Mouse (Mus musculus): Measurements from ENCODE around the gene Olfr937. TPM values are rescaled to one million over a fixed set of nuclear protein-coding genes. Genes with fewer than 3 reads are reported as not detected.

Gene Olfr937
- polyA plus RNA-seq (2017; shearing (Covaris generic)) = not detected

DNA sequence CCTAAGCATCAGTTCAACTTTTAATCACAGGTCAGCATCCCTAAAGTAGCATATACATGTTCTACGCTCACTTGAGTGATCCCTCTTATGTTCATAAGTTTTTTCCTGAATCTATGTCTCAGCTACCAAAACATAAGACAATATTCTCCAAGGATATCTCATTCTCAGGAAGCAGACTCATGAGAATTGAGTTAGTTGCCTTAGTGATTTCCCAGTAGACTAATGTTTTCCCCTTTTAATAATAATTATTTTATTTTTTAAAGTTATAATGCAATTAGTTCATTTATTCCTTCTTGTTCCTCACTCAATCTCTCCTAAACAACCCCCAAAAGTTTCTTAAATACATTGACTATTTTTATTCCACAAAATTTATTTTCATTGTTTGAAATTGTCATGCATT lies at the start of gene Olfr937:
TSS of gene Olfr937 (minus strand) at position 101 of the 400 bp plus-strand sequence.
- ATAC-seq = no peak

DNA sequence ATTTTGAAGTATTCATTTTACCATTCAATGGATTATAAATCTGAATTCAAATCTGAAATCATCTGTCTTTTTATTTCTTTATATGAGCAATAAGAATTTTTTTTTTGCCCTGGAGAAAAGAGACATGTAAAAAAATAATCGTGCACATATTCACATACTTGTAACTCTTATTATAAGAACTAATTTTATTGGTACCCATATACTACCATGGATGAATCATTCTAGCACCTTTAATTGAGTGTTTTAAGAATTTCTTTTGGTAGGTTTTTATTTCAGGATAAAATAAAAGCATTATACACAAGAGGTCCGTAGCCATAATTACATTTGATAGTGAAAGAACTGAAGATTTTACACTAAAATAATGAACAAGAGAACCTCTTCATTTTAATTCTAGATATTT lies 14.0 kb upstream of the Olfr937 start, which contains the start of gene Olfr938:
TSS of gene Olfr938 (minus strand) at position 101 of the 400 bp plus-strand sequence.
- ATAC-seq = no peak

DNA sequence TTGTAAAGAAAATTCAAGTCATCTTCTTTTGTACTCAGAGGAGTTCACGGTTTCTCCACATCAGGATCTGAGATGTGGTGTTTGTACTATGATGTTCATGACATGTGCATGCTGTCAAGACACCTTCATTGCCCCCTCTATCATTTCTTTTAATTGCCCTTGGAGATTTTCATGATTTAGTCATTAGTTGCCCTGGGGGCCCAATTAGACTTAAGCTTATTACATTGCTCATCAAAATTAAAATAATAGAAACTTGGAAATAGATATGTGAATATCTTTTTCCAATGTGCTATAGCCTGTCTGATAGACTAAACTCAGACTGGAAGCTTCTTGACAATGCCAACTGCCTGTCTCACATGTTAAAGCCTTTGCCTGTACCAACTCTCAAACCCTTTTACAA lies 41.5 kb downstream of the Olfr937 start, which contains the start of gene Olfr146:
TSS of gene Olfr146 (minus strand) at position 101 of the 400 bp plus-strand sequence.
- ATAC-seq = no peak

Other genes starting within 250 kb of the Olfr937 start
- not detected for gene Olfr923, start 238.4 kb downstream of the Olfr937 start, polyA plus RNA-seq (2017; shearing (Covaris generic))
- not detected for gene Olfr924, start 220.5 kb downstream of the Olfr937 start, polyA plus RNA-seq (2017; shearing (Covaris generic))
- gene Olfr26, start 209.9 kb downstream of the Olfr937 start, polyA plus RNA-seq (2017; shearing (Covaris generic)) = not detected
- not detected for gene Olfr926, start 187.8 kb downstream of the Olfr937 start, polyA plus RNA-seq (2017; shearing (Covaris generic))
- not detected for gene Olfr930, start 135.1 kb downstream of the Olfr937 start, polyA plus RNA-seq (2017; shearing (Covaris generic))
- gene Olfr933, start 92.6 kb downstream of the Olfr937 start, polyA plus RNA-seq (2017; shearing (Covaris generic)) = not detected
- gene Olfr934, start 76.6 kb downstream of the Olfr937 start, polyA plus RNA-seq (2017; shearing (Covaris generic)) = not detected
- gene Olfr935, start 65.3 kb downstream of the Olfr937 start, polyA plus RNA-seq (2017; shearing (Covaris generic)) = not detected
- not detected for gene Olfr146, start 41.6 kb downstream of the Olfr937 start, polyA plus RNA-seq (2017; shearing (Covaris generic))
- not detected for gene Olfr938, start 13.9 kb upstream of the Olfr937 start, polyA plus RNA-seq (2017; shearing (Covaris generic))
- not detected for gene Olfr27, start 63.2 kb upstream of the Olfr937 start, polyA plus RNA-seq (2017; shearing (Covaris generic))
- not detected for gene Olfr943, start 101.4 kb upstream of the Olfr937 start, polyA plus RNA-seq (2017; shearing (Covaris generic))
- not detected for gene Olfr944, start 137.0 kb upstream of the Olfr937 start, polyA plus RNA-seq (2017; shearing (Covaris generic))
- not detected for gene Olfr1537, start 185.0 kb upstream of the Olfr937 start, polyA plus RNA-seq (2017; shearing (Covaris generic))
- not detected for gene Olfr945, start 211.9 kb upstream of the Olfr937 start, polyA plus RNA-seq (2017; shearing (Covaris generic))

Measured in activated CD4-positive, CD25-positive, alpha-beta regulatory T cell, adult 4 months (primary cell).